Mouse (Mus musculus) layer of hippocampus, adult 2 months (tissue): Measurements from ENCODE around the gene Zfp937. TPM values are rescaled to one million over a fixed set of nuclear protein-coding genes. Genes with fewer than 3 reads are reported as not detected.
"Not testable (repeated sequence)": the region's sequence is repeated elsewhere in the genome, so short reads cannot be mapped to it uniquely, and the experiment has no call there.

Source experiments
- DNase-seq, 2 experiments: peaks; one replicate each; pipeline ENCODE4 v3.0.0; 2022; ENCODE audit warnings: low spot score in 2 of 2
- H3K27ac ChIP-seq: fragments of 200-600 bp; 2 replicates; pipeline ENCODE4 v1.8.1; 2022
- H3K4me3 ChIP-seq: fragments of 200-600 bp; 2 replicates; pipeline ENCODE4 v1.8.1; 2022; ENCODE audit warnings: mild to moderate bottlenecking
- CTCF ChIP-seq: fragments of 200-600 bp; conservative IDR thresholded peaks from 2 replicates; pipeline ENCODE4 v1.8.1; 2022; ENCODE audit warnings: antibody characterized with exemption, mild to moderate bottlenecking, moderate library complexity
- long read RNA-seq, 2 experiments: library from polyadenylated mRNA; stranded (forward); transcript quantifications; one replicate each; pipeline ENCODE4 v2.0.0; 2021; ENCODE audit warnings: borderline mapping rate in 2 of 2
- total RNA-seq, 2 experiments: library from RNA; stranded (reverse); gene quantifications; 2 replicates each; pipeline ENCODE4 v1.2.3; 2021

The Zfp937 gene
- total RNA-seq, result 10 to 100 TPM; 10.1 to 11.8 TPM
- long read RNA-seq, experiment 1, partial matches to known transcripts, result 0 of 6 reads
- long read RNA-seq, experiment 1, other reads (novel, unspliced or antisense), result 4 of 6 reads
- long read RNA-seq, experiment 2, partial matches to known transcripts, result 0 of 4 reads
- long read RNA-seq, experiment 2, other reads (novel, unspliced or antisense), result 2 of 4 reads

DNA sequence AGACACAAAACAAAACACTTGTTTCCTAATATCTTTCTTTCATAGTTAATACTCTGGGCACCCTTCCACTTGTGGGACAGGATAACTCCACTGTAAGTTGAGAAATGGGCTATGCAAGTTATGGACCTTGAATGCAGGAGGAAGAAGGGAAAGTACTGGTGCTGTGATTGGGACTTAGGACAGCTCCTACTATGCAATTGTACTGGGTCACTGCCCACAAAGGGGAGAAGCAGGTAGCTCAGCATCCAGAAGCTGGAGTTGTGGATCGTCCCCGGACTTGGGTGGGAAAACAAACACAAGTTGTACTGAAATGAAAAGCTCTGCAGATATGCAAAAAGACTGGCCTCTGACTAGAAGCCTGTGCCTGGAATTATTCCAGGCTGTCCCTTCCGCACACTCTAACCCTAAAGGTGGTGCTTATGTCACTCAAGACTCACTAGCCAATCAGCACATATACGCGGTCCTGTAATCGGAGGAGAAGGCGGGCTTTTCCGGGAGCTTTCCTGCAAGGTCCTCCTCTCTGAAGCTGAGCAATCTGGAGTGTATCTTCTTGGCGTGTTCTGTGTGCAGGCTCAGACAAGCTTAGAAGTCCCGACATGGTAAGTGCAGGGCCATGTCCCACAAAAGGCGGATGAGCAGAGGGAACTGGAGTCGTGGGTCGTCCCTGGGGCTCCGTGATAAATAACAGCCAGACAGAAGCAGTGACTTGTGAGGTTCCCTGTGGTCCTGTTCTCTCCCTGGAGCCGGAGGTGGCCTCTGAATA, at the start of gene Zfp937:
Gene Zfp937 (plus strand): TSS at position 474 of the 763 bp plus-strand sequence.
- peak within 1 kb of the TSS; percentile 33; the same call in 1 of the 2 replicates for H3K27ac ChIP-seq
- DNase-seq, result peak; percentile 76 to 83

DNA sequence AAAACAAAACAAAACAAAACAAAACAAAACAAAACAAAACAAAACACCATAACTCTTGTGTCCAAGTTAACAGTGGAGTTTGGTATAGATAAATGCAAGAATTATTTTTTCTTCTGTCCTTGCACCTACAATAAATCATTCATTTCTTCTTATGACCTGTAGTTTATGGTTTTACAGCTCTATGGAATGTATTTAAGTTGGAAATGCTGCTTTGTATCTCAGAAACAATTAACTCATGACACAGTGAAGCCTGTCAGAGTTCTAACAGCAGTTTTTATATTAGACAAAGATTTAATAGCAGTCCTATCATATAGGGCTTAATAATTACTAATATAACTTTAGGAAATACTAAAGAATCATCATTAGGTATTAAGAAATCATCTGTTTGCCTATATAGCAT, 44.0 kb upstream of the Zfp937 start:
- no peak for DNase-seq
- Histone ChIP-seq H3K4me3 (no peak overlapping the region), H3K27ac (no peak overlapping the region)
- TF ChIP-seq CTCF, result no peak

More for the DNA sequence above, at the start of gene Zfp937:
- peak within 1 kb of the TSS; percentile 54 for H3K4me3 ChIP-seq

DNA sequence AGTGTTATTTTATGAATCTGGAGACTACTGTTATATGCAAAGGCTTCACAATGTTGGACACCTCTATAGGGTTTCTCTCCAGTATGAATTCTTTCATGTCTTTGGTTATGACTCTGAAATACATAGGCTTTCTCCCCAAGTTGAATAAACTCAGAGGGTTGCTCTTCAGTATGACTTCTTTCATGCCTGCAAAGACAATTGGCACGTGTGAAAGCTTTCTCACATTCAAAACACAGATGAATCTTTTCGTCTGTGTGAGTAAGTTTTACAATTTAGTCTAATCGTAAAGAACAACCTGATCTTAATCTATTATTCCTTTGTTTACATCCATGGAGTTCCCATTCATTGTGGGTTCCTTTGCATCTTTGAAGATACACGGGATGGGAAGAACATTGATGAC, 38.3 kb upstream of the Zfp937 start, which contains the start of gene Gm10770:
Gene Gm10770 (minus strand): TSS at position 101 of the 400 bp plus-strand sequence.
- H3K27ac ChIP-seq, DNase-seq, H3K4me3 ChIP-seq: not testable (repeated sequence)

DNA sequence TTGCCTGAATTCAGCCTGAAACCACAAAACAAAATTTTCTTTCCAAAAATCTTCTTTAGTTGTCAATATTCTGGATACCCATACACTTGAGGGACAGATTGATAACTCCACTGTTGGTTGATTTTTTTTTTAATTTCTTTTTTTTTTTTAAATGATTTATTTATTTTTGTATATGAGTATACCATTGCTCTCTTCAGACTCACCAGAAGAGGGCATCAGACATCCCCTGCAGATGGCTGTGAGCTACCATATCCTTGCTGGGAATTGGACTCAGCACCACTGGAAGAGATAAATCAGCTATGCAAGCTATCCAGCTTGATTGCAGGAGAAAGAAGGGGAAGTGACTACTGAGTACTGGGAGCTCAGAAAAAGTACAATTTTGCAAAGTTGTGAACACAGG, 36.8 kb upstream of the Zfp937 start:
- not testable (repeated sequence) for H3K27ac ChIP-seq, DNase-seq

DNA sequence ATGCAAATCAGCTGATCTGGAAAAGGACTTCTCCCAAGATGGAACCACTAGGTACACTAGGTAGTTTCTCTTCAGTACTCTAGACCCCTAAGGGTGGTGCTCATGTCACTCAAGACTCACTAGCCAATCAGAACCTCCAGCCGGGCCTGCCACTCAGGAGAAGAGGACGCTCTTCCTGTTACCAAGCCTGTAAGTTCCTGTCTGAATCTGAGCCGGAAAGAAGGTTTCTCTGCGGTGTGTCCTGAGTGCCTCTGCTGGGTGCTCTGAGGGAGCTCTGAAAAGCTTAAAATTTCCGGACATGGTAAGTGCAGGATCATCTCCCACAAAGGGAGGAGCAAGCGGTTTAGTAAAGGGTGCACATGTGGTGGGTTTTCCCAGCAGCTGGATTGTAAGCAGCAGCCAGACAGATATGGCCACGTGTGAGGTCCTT, 36.3 kb upstream of the Zfp937 start, which contains the start of gene Gm14139:
Gene Gm14139 (plus strand): TSS at position 186 of the 430 bp plus-strand sequence.
- not testable (repeated sequence) for H3K4me3 ChIP-seq, DNase-seq, H3K27ac ChIP-seq

More for the DNA sequence above, 36.8 kb upstream of the Zfp937 start:
- H3K4me3 ChIP-seq, result not testable (repeated sequence)

DNA sequence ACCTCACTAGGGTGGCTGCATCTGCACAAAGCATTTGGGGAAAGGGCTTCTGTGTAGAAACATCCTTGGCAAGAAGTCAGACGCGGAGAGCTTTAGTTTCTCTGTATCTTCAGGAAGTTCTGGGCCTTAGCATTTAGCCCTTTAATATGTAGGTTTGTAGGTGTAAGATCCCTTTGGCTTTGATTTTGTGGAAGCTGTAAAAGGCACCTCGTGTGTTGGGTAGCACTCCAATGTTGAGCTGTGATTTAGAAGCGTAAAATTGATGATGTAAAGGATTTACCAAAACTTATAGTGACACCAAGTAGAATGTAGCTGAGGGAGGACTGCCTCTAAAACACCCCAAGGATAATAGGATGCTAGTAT, 471 bp downstream of the Zfp937 start:
- DNase-seq, H3K27ac ChIP-seq: not testable (repeated sequence)
- peak overlapping the region; percentile 54 for H3K4me3 ChIP-seq

DNA sequence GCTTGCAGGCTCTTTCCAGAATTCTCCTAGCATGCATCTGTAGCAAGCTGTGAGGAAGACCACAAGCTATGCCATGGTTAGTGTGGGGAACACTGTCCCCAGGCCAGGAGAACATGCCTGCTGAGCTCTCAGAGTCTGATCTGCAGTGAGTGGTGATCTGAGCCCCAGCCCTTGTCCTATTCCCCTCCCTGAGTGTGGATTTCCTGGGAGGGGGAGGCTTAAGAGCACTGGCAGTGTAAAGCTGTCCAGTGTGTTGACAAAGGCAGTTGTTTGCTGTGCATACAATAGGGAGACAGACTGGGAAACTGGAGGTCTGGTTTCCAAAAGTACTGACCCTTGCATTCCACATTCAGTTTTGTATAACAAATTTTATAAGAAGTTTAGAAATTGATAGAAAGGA, 5.4 kb downstream of the Zfp937 start:
- not testable (repeated sequence) for DNase-seq, H3K27ac ChIP-seq, H3K4me3 ChIP-seq

DNA sequence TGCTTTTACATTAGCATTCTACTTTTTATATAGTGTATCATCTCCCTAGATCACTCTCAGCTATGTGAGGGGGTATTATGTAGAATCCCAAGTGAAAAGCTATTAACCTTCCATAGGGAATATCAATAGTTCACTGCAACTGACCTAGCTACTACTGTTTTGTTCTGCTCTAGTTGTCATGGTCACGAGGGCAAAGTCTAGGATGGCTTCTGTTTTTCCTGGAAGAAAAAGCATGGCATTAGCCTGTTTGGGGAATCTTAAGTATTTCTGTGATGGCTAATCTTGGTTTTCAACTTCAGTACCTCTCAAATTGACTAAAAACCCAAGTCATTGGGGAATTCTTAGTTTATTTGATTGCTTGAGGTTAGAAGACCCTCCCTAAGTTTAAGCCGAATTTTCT, 25.3 kb downstream of the Zfp937 start:
- TF ChIP-seq CTCF, result no peak
- Histone ChIP-seq H3K4me3 (no peak overlapping the region), H3K27ac (no peak overlapping the region)
- no peak for DNase-seq

DNA sequence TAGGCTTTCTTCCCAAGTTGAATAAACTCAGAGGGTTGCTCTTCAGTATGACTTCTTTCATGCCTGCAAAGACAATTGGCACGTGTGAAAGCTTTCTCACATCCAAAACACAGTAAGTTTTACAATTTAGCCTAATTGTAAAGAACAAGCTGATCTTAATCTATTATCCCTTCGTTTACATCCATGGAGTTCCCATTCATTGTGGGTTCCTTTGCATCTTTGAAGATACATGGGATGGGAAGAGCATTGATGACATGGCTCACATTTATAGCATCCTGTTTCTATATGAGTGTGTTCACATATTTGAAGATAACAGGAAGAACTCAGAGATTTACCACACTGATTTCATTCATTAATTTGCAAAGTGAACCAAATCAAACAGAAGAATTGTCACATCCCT, 37.6 kb downstream of the Zfp937 start, which contains the start of gene Gm21994:
Gene Gm21994 (minus strand): TSS at position 101 of the 400 bp plus-strand sequence.
- not testable (repeated sequence) for H3K27ac ChIP-seq, DNase-seq, H3K4me3 ChIP-seq

DNA sequence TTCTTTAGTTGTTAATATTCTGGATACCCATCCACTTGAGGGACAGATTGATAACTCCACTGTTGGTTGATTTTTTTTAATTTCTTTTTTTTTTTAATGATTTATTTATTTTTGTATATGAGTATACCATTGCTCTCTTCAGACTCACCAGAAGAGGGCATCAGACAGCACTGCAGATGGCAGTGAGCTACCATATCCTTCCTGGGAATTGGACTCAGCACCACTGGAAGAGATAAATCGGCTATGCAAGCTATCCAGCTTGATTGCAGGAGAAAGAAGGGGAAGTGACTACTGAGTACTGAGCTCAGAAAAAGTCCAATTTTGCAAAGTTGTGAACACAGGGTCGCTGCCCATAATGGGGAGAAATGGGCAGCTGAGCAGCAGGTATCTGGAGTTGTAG, 39.0 kb downstream of the Zfp937 start:
- H3K4me3 ChIP-seq, H3K27ac ChIP-seq, DNase-seq: not testable (repeated sequence)

DNA sequence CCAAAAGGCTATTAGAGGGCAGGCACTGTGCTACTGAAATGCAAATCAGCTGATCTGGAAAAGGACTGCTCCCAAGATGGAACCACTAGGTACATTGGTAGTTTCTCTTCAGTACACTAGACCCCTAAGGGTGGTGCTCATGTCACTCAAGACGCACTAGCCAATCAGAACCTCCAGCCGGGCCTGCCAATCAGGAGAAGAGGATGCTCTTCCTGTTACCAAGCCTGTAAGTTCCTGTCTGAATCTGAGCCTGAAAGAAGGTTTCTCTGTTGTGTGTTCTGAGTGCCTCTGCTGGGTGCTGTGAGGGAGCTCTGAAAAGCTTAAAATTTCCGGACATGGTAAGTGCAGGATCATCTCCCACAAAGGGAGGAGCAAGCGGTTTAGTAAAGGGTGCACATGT, 39.4 kb downstream of the Zfp937 start, which contains the start of gene Gm14124:
Gene Gm14124 (plus strand): TSS at position 227 of the 400 bp plus-strand sequence.
- not testable (repeated sequence) for H3K27ac ChIP-seq, H3K4me3 ChIP-seq, DNase-seq

Other genes with a start within 250 kb of the Zfp937 start
- gene Zfp120, start 81.4 kb upstream of the Zfp937 start, total RNA-seq, result 10 to 100 TPM; 10.9 to 11.4 TPM
- not detected for gene Gm10770, start 38.4 kb upstream of the Zfp937 start, total RNA-seq
- gene Gm14139, start 36.3 kb upstream of the Zfp937 start, total RNA-seq, result not detected
- gene Gm21994, start 37.5 kb downstream of the Zfp937 start, total RNA-seq, result 1 to 10 TPM; 5.5 to 5.7 TPM
- under 1 TPM; 0.15 to 0.18 TPM for gene Gm14124, start 39.4 kb downstream of the Zfp937 start, total RNA-seq
- 1 to 10 TPM; 3.2 to 3.3 TPM for gene Gm10130, start 105.6 kb downstream of the Zfp937 start, total RNA-seq
- gene 3300002I08Rik, start 144.7 kb downstream of the Zfp937 start, total RNA-seq, result 1 to 10 TPM; 8.9 to 9.5 TPM
- 1 to 10 TPM; 8.1 to 9.4 TPM for gene Zfp442, start 233.4 kb downstream of the Zfp937 start, total RNA-seq